Mouse (Mus musculus) G1E (cell line): Measurements from ENCODE around the gene Upk2.

Source experiments
- CTCF ChIP-seq: IDR thresholded peaks from 2 replicates; pipeline ENCODE4 v1.5.1; 2012; ENCODE audit warnings: low read depth, low read length, inconsistent platforms, mixed read lengths
- GATA1 ChIP-seq: IDR thresholded peaks from 2 replicates; pipeline ENCODE4 v1.6.1; 2012; ENCODE audit warnings: borderline replicate concordance, low read length, inconsistent platforms, mixed read lengths
- GATA2 ChIP-seq: IDR thresholded peaks from 2 replicates; pipeline ENCODE4 v1.6.1; 2012; ENCODE audit warnings: low read depth, low read length, inconsistent platforms, borderline replicate concordance
- TAL1 ChIP-seq: conservative IDR thresholded peaks from 2 replicates; pipeline ENCODE4 v1.6.1; 2012; ENCODE audit warnings: low read depth, low read length, inconsistent platforms, mixed read lengths

DNA sequence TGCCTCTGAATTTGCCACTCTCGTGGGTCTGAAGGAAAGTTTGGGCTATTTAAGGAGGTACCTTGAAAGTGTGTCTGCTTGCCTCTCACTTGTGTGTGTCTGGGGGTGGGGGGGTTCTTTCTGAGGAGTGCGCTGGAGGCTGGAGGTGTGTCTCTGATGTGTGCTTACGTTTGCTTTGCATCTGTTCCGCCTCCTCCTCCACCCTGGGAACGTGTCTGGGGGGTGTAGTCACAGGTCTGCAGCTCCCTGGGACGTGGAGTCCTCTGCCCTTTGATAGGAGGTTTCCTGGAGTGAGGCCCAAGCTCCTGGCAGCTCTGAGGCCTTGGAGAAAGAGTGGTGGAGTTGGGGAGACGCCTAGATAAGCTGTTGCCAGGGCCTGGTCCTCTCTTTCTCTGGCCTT lies 32.7 kb upstream of the Upk2 start:
- TF ChIP-seq CTCF, result no peak
- TF ChIP-seq GATA1, result no peak
- no peak for TF ChIP-seq TAL1
- TF ChIP-seq GATA2, result no peak
